Mouse (Mus musculus): ENCODE measurements at regions not wholly inside any gene's neighbourhood (a gene's known extent, or its start where the extent isn't known, plus 50 kb on each side); places are given as distances from the start of the nearest gene placed in this dataset.
"Not testable (repeated sequence)": the region's sequence is repeated elsewhere in the genome, so short reads cannot be mapped to it uniquely, and the experiment has no call there.

DNA sequence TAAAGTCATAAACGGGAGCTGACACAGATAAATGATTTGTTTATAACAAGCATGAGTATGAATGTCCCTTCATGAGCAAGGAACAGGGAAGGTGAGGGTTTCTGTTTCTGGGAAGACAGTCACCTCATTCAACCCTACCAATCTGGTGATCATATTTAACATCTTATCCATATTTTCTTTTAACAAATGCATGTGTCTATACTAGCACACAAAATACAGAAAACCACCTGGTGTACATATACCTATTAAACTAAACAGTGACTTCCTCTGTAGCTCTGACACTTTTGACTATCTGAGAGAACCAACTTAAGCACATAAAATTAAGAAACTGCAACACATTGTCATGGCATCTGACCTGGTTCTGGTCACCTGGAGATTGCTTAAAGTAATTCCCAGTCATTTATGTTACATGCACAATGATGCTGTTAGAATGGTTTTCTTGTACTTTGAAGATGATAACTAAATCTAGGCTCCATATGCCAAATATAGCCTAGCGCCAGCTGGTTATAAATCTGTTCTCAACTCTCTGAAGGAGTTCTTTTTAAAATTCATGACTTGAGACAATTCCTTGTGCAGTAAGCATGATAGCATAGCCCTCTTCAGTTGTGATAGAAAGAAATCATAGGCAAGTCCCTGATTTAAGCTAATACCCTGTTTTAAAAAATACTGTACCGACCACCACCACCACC lies 1163.6 kb upstream of the Tyrp1 start:
- DNase-seq (ENCODE audit: low spot score in 2 of 2): peak; percentile 68 to 83

DNA sequence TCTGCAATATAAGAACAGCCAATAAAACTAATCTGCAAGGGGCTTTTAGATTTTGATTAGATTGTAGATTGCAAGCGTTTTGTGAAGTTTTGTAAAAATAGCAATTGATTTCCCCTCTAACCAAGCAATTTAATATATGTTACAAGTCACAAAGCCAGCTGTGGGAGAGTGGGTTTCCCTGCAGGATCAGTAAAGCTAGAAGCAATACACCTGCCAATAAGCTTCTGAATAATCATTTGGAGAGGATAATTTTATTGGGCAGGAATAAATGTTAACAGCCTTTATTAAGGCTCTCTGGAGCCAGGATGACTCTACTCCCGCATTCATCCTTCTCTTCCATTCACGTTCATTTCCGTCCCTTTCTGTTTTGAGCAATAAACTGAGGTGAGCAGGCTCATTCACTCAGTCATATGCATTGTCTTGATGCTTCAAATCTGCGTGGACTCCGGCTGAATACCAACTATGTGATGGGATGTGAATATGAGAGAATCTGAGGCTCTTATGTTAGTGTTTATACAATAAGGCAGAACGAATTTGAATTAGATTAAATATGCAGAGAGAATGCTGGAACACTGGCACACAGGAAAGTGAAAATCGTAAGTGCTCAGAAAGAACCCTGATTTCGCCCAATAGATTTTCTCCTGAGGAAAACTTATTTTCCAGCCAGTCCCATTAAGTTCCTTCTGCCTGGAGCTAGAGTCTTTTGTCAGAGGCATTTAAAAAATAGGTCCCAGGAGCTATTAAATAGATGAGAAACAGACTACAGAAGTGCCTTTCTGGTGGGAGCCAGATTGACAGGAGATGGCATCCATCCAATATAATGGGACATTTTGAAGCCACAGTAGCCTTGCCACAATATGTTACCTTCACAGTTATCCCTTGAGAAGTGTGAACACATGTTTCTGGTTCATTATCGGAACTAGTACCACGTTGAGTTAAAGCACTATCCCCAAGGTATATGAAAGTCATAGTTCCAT lies 1138.8 kb upstream of the Tyrp1 start:
- DNase-seq (ENCODE audit: low spot score in 2 of 2): no peak

- DNase-seq (ENCODE audit: low spot score in 2 of 2): not testable (repeated sequence)
Measured at GRCm38 (mm10) chr4:79720915-79721314, 1113.0 kb upstream of the Tyrp1 start.

GRCm38 (mm10) chr4:79724103-79724502 lies 1109.8 kb upstream of the Tyrp1 start:
- DNase-seq (ENCODE audit: low spot score in 2 of 2): no peak

DNA sequence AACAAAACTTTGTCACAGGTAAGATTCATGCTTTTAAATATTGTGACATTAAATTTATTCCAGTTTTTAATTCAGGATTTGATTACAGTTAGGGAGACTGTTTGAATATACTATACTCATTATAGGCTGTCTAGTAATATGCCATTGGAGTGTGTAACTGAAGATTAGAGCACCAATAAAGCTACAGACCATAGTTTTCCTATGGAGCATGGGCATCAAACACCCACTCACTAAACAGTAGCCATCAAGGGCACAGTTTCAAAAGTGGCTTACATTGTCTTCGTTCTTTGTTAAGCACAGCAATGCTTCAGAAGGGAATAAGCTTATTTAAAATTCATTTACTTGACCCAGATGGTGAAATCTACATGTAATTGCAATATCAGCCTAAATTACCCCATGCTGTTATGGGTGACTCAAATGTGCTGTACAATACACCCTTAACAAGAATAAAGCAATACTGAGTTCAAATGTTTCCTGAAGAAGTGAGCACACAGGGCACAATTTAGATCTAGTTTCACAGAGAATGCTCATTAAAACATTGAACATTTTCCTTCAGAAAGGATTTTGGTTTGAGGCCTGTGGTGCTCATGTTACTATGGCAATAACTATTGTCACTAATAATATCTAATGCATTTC lies 1092.9 kb upstream of the Tyrp1 start:
- no peak for DNase-seq (ENCODE audit: low spot score in 2 of 2)
